Mouse (Mus musculus): ENCODE results near the gene Mpst. TPM values are rescaled to one million over a fixed set of nuclear protein-coding genes. Genes with fewer than 3 reads are reported as not detected.

Gene Mpst
- polyA plus RNA-seq, 1 experiment = 135 TPM

DNA sequence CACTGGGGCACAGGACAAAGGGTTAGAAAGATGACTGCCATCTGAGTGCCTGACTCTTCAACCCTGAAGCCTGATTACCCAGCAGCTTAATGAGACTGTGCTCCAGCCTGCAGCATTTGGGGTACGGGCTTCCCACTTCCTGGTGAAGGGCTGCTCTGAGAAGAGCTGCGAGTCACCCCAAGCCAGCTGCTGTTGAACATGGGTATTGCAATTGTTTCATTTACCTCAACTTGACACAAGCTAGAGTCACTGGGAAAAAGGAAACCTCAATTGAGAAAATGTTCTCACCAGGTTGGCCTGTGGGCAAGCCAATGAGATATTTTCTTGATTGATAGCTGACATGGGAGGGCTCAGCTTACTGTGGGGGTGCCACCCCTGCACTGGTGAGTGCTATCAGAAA is 56.8 kb downstream of the Mpst start:
- DNase-seq (ENCODE audit: low read depth, low spot score) = no peak
- WGBS = 47% methylated on average over 2 of the region's 2 CpGs

Other genes with a start within 250 kb of the Mpst start
- 22.4 and 27.3 TPM in 2 replicates for gene Ift27, start 232.3 kb upstream of the Mpst start, polyA plus RNA-seq (2012; rRNA removed)
- gene Pvalb, start 200.0 kb upstream of the Mpst start, polyA plus RNA-seq (2012; rRNA removed) = 1.3 TPM in 1 of 2 replicates, not detected in the other
- gene Ncf4, start 161.6 kb upstream of the Mpst start, polyA plus RNA-seq (2012; rRNA removed) = 20.4 and 22.8 TPM in 2 replicates
- 3.1 and 4.7 TPM in 2 replicates for gene Csf2rb2, start 100.7 kb upstream of the Mpst start, polyA plus RNA-seq (2012; rRNA removed)
- 7.4 and 11.8 TPM in 2 replicates for gene Csf2rb, start 80.7 kb upstream of the Mpst start, polyA plus RNA-seq (2012; rRNA removed)
- not detected in 2 replicates for gene Tex33, start 10.5 kb upstream of the Mpst start, polyA plus RNA-seq (2012; rRNA removed)
- 19.9 and 39.4 TPM in 2 replicates for gene Tst, start 509 bp upstream of the Mpst start, polyA plus RNA-seq (2012; rRNA removed)
- gene Kctd17, start 22.1 kb downstream of the Mpst start, polyA plus RNA-seq (2012; rRNA removed) = 30.7 and 33.7 TPM in 2 replicates
- 0.05 and 0.20 TPM in 2 replicates for gene Tmprss6, start 62.2 kb downstream of the Mpst start, polyA plus RNA-seq (2012; rRNA removed)
- gene Il2rb, start 88.9 kb downstream of the Mpst start, polyA plus RNA-seq (2012; rRNA removed) = 9.6 and 12.4 TPM in 2 replicates
- 12.7 and 13.4 TPM in 2 replicates for gene C1qtnf6, start 125.0 kb downstream of the Mpst start, polyA plus RNA-seq (2012; rRNA removed)
- 0.51 and 0.82 TPM in 2 replicates for gene Sstr3, start 138.3 kb downstream of the Mpst start, polyA plus RNA-seq (2012; rRNA removed)
- gene Rac2, start 166.4 kb downstream of the Mpst start, polyA plus RNA-seq (2012; rRNA removed) = 137 and 139 TPM in 2 replicates
- 13.0 and 16.3 TPM in 2 replicates for gene Cyth4, start 190.6 kb downstream of the Mpst start, polyA plus RNA-seq (2012; rRNA removed)